Mouse (Mus musculus): ENCODE data around the gene Atrn. TPM values are rescaled to one million over a fixed set of nuclear protein-coding genes. Genes with fewer than 3 reads are reported as not detected.

Atrn gene
- 24.7 and 25.3 TPM in 2 replicates for polyA plus RNA-seq (2014; fragmentation: Nextera tagmentation; extraction: Ambion mirVana)

DNA sequence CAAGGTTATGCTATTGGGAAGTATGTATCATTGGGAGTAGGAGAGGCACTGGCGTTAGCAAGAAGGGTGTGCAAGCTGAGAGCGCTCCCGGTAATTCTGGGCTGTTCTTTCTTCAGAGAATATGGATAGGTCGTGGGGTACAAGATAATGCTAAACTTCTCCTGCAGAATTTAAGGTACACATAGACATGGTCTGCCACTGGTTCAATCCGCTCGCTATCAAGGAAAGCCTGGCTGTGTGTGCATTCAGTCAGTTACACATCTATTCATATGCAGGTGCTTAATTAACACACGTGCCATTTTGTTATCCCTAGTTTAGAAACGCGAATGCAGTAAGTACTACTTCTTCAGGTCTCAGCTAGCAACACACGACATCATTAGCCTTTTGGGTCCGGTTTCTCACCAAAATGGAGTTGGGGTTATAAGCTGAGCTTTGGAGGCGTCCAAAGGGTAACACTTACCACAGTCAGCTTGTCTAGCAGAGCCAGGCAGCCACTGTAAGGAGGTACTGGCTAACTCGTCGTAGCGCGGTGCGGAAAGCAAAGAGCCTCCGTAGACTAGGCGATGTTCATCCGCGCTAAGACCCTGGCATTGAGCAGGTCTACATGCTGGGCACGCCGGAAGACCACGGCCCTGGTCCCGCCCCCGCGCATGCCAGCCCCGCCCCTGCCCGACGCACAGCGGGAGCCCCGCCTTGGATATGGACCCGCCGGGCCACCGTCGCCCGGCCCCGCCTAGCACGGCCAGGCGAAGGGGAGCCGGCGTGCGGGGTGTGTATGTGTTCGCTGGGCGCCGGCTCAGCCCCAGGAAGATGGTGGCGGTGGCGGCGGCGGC lies at the start of gene Atrn, which contains the start of gene 4930402H24Rik:
Gene Atrn, plus strand, starts transcription at position 745 of the 833 bp plus-strand sequence.
Gene 4930402H24Rik, minus strand, starts transcription at position 656 of the 833 bp plus-strand sequence.
- ATAC-seq (ENCODE audit: low read depth), result peak; percentile 98
- WGBS, result 4% methylated on average over 50 of the region's 50 CpGs

DNA sequence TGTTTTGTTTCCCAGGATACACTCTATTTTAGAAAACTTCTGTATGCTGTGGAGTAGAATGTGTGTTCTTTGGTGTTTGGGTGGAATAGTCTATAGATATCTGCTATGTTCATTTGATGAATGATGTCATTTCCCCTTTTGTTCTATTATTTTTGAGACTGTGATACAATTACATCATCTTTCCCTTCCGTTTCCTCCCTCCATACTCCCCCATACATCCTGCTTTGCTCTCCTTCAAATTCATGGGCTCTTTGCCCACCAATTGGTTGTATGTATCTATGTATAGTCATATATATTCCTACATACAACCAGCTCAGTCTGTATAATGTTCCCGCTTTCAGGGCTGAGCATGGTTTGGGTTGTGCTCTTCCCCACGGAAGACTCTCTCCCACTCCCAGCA lies 44.2 kb upstream of the Atrn start:
- ATAC-seq (ENCODE audit: low read depth), result no peak
- H3K27me3 ChIP-seq (ENCODE audit: control insufficient read depth, insufficient read depth, low read length), result no peaks in the 10 kb centered on the region
- 85% methylated on average over 3 of the region's 3 CpGs for WGBS

More for the DNA sequence above, at the start of gene Atrn, which contains the start of gene 4930402H24Rik:
- Histone ChIP-seq H3K36me3 (ENCODE audit: control insufficient read depth, insufficient read depth, low read length) (no peaks in the 10 kb centered on the region), H3K4me3 (ENCODE audit: low read depth, low read length) (peak within 1 kb of the TSS; percentile 98), H3K9me3 (ENCODE audit: control insufficient read depth, low read length) (no peaks in the 10 kb centered on the region), H3K4me2 (ENCODE audit: low read depth, low read length) (peak within 1 kb of the TSS; percentile 84), H3K4me1 (ENCODE audit: control insufficient read depth, insufficient read depth, low read length) (peaks cover 17% of the 10 kb centered on the region), H3K27me3 (ENCODE audit: control insufficient read depth, insufficient read depth, low read length) (no peaks in the 10 kb centered on the region; the same call in 1 of the 2 replicates), H3K9ac (replicated peaks; ENCODE audit: low read depth, low read length) (peak within 1 kb of the TSS; percentile 95), H3K27ac (ENCODE audit: low read depth, low read length) (peak within 1 kb of the TSS; percentile 80)

DNA sequence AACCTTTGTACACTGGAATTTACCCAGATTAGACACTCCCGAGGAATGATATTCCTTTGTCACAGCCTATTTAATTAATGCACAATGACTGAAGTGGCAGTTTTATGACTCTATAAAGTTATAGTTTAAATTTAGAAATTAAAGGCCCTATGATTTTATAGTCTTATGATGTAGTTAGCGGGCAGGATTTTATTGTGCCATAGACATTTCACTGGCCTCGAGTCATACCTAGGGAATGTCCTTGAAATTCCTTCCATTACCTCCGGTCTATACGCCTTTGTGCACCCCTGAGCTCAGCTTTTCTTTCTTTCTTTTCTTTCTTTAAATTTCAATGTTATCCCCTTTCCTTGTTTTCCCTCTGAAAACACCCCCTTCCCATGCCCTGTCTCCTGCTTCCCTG lies 35.4 kb upstream of the Atrn start:
- H3K27me3 ChIP-seq (ENCODE audit: control insufficient read depth, insufficient read depth, low read length), result no peaks in the 10 kb centered on the region
- no peak overlapping the region for H3K4me2 ChIP-seq (ENCODE audit: low read depth, low read length)
- no peak for ATAC-seq (ENCODE audit: low read depth)
- no peaks in the 10 kb centered on the region for H3K9me3 ChIP-seq (ENCODE audit: control insufficient read depth, low read length)
- no peaks in the 10 kb centered on the region for H3K36me3 ChIP-seq (ENCODE audit: control insufficient read depth, insufficient read depth, low read length)
- H3K4me3 ChIP-seq (ENCODE audit: low read depth, low read length), result no peak overlapping the region
- WGBS, result 72% methylated on average over 5 of the region's 5 CpGs
- no peaks in the 10 kb centered on the region for H3K4me1 ChIP-seq (ENCODE audit: control insufficient read depth, insufficient read depth, low read length)
- H3K9ac ChIP-seq (replicated peaks; ENCODE audit: low read depth, low read length), result no peak overlapping the region
- no peak overlapping the region for H3K27ac ChIP-seq (ENCODE audit: low read depth, low read length)

More for the DNA sequence above, 44.2 kb upstream of the Atrn start:
- Histone ChIP-seq H3K4me2 (ENCODE audit: low read depth, low read length) (no peak overlapping the region), H3K4me3 (ENCODE audit: low read depth, low read length) (no peak overlapping the region), H3K27ac (ENCODE audit: low read depth, low read length) (no peak overlapping the region), H3K9ac (replicated peaks; ENCODE audit: low read depth, low read length) (no peak overlapping the region), H3K4me1 (ENCODE audit: control insufficient read depth, insufficient read depth, low read length) (no peaks in the 10 kb centered on the region), H3K9me3 (ENCODE audit: control insufficient read depth, low read length) (no peaks in the 10 kb centered on the region), H3K36me3 (ENCODE audit: control insufficient read depth, insufficient read depth, low read length) (no peaks in the 10 kb centered on the region)

DNA sequence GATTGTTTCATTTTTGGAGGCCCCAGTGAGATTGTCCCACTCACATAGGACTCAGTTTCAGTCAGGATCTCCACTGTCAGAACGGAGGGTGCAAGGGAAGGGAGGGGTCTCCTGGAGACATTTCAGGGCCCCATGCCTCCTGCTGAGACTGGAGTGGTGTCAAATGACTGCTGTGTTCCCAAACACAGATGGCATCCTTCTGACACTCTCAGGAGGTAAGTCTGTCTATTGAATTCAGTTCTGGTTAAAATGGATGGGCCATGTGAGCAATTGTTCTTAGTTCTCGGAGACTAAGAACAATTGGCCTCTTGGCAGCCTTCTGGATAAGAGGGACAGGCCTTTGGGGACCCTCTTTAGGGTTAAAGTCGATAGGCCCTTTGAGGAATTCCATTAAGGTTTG lies 28.9 kb upstream of the Atrn start:
- no peak for ATAC-seq (ENCODE audit: low read depth)
- H3K4me3 ChIP-seq (ENCODE audit: low read depth, low read length), result no peak overlapping the region
- no peaks in the 10 kb centered on the region for H3K4me1 ChIP-seq (ENCODE audit: control insufficient read depth, insufficient read depth, low read length)

DNA sequence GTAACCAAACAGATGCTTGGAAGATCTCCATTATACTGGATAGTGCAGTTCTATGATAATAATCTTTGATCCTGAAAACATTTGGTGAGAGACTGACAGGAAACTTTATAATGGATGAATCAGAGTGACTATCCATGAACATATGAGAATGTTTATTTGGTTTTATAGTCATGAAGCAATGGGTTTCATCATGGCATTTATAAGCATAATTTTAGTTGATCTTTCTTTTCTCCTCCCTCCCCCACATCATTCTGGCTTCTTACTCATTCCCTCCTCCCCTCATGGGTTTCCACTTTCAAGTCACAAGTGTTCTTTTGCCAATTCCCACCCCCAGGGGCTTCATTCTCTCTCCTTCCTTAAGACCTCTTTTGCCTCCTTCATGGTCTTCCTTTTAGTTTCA lies 19.3 kb upstream of the Atrn start:
- H3K4me3 ChIP-seq (ENCODE audit: low read depth, low read length), result no peak overlapping the region
- H3K4me2 ChIP-seq (ENCODE audit: low read depth, low read length), result no peak overlapping the region
- no peaks in the 10 kb centered on the region for H3K4me1 ChIP-seq (ENCODE audit: control insufficient read depth, insufficient read depth, low read length)
- no peaks in the 10 kb centered on the region for H3K9me3 ChIP-seq (ENCODE audit: control insufficient read depth, low read length)
- no peaks in the 10 kb centered on the region for H3K36me3 ChIP-seq (ENCODE audit: control insufficient read depth, insufficient read depth, low read length)
- no peak overlapping the region for H3K27ac ChIP-seq (ENCODE audit: low read depth, low read length)
- ATAC-seq (ENCODE audit: low read depth), result no peak
- no peak overlapping the region for H3K9ac ChIP-seq (replicated peaks; ENCODE audit: low read depth, low read length)
- no peaks in the 10 kb centered on the region for H3K27me3 ChIP-seq (ENCODE audit: control insufficient read depth, insufficient read depth, low read length)

More for the DNA sequence above, 28.9 kb upstream of the Atrn start:
- no peaks in the 10 kb centered on the region for H3K27me3 ChIP-seq (ENCODE audit: control insufficient read depth, insufficient read depth, low read length)
- H3K4me2 ChIP-seq (ENCODE audit: low read depth, low read length), result no peak overlapping the region
- H3K27ac ChIP-seq (ENCODE audit: low read depth, low read length), result no peak overlapping the region
- H3K9ac ChIP-seq (replicated peaks; ENCODE audit: low read depth, low read length), result no peak overlapping the region
- H3K9me3 ChIP-seq (ENCODE audit: control insufficient read depth, low read length), result no peaks in the 10 kb centered on the region
- H3K36me3 ChIP-seq (ENCODE audit: control insufficient read depth, insufficient read depth, low read length), result no peaks in the 10 kb centered on the region
- 37% methylated on average over 3 of the region's 3 CpGs for WGBS

DNA sequence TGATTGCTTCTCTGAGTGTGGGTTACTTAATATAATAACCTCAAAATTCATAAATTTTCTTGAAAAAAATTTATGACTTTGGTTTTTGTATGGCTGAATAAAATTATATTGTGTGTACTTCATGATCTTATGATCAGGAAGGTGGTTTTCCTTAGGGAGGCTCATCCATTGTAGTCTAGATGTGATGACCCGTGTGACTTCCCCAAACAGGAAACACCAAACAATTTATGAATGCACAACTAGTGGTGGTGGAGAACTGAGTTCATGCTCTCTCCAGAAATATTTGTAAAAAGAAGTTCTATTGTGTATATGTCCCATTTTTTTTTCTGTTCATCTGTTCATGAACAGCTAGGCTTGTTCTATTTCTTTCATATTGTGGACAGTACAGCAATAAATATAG lies 18.8 kb upstream of the Atrn start:
- 82% methylated on average over 1 of the region's 1 CpGs for WGBS
- H3K4me1 ChIP-seq (ENCODE audit: control insufficient read depth, insufficient read depth, low read length), result no peaks in the 10 kb centered on the region
- no peaks in the 10 kb centered on the region for H3K27me3 ChIP-seq (ENCODE audit: control insufficient read depth, insufficient read depth, low read length)
- H3K36me3 ChIP-seq (ENCODE audit: control insufficient read depth, insufficient read depth, low read length), result no peaks in the 10 kb centered on the region
- no peak overlapping the region for H3K4me2 ChIP-seq (ENCODE audit: low read depth, low read length)
- H3K9me3 ChIP-seq (ENCODE audit: control insufficient read depth, low read length), result no peaks in the 10 kb centered on the region
- ATAC-seq (ENCODE audit: low read depth), result no peak
- no peak overlapping the region for H3K9ac ChIP-seq (replicated peaks; ENCODE audit: low read depth, low read length)
- H3K27ac ChIP-seq (ENCODE audit: low read depth, low read length), result no peak overlapping the region
- H3K4me3 ChIP-seq (ENCODE audit: low read depth, low read length), result no peak overlapping the region

DNA sequence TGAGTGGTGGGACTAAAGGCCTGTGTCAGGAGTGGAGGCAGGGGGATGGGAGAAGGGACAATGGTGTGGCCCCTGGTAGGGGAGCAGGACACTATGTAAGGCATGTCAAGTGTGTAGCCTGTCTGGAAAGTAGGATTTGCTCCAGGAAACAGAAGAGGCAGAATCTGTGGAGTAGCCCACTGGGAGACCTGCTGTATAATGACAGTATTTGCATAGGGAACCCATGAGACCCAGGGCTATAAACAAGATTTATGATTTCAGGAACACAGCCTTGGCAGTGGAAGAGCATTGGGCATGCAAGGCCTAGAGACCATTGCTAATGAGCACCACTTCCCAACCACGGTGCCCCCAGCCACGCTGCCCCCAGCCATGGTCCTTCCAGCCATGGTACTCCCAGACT lies 9.4 kb upstream of the Atrn start:
- no peaks in the 10 kb centered on the region for H3K36me3 ChIP-seq (ENCODE audit: control insufficient read depth, insufficient read depth, low read length)
- ATAC-seq (ENCODE audit: low read depth), result peak; percentile 85; the same call in 1 of the 2 replicates
- H3K4me1 ChIP-seq (ENCODE audit: control insufficient read depth, insufficient read depth, low read length), result 0 out of 2 replicates have a peak, but pooled peaks cover 4% of the 10 kb centered on the region
- 0 out of 2 replicates have a peak overlapping the region, but pooled peaks have one; percentile 28 for H3K27ac ChIP-seq (ENCODE audit: low read depth, low read length)
- 16% methylated on average over 2 of the region's 2 CpGs for WGBS
- no peak overlapping the region for H3K4me3 ChIP-seq (ENCODE audit: low read depth, low read length)
- no peaks in the 10 kb centered on the region for H3K9me3 ChIP-seq (ENCODE audit: control insufficient read depth, low read length)
- no peak overlapping the region for H3K9ac ChIP-seq (replicated peaks; ENCODE audit: low read depth, low read length)
- H3K27me3 ChIP-seq (ENCODE audit: control insufficient read depth, insufficient read depth, low read length), result no peaks in the 10 kb centered on the region
- H3K4me2 ChIP-seq (ENCODE audit: low read depth, low read length), result no peak overlapping the region

DNA sequence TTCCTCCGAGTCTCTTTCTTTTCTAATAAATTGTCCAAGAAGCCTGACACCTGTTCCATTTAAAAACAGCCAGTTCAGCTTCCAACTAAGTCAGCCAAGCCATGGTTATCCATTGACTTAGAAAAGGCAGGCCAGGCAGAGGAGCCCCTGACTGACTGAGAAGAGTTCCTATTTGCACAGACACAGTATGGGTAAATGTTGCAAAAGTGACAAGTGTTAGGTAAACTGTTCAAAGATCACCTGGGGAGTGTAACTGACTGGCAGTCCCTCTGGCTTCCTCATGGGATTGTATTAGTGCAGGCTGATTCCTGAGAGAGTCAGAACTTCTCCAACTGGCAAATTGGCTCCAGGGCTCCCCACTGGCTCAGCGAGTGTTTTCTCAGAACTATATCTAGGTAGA lies 8.4 kb upstream of the Atrn start:
- Histone ChIP-seq H3K27me3 (ENCODE audit: control insufficient read depth, insufficient read depth, low read length) (no peaks in the 10 kb centered on the region), H3K9ac (replicated peaks; ENCODE audit: low read depth, low read length) (no peak overlapping the region), H3K4me2 (ENCODE audit: low read depth, low read length) (no peak overlapping the region), H3K27ac (ENCODE audit: low read depth, low read length) (no peak overlapping the region), H3K4me3 (ENCODE audit: low read depth, low read length) (no peak overlapping the region), H3K4me1 (ENCODE audit: control insufficient read depth, insufficient read depth, low read length) (0 out of 2 replicates have a peak, but pooled peaks cover 4% of the 10 kb centered on the region), H3K9me3 (ENCODE audit: control insufficient read depth, low read length) (no peaks in the 10 kb centered on the region), H3K36me3 (ENCODE audit: control insufficient read depth, insufficient read depth, low read length) (no peaks in the 10 kb centered on the region)
- WGBS, result 63% methylated on average over 2 of the region's 2 CpGs
- ATAC-seq (ENCODE audit: low read depth), result no peak

DNA sequence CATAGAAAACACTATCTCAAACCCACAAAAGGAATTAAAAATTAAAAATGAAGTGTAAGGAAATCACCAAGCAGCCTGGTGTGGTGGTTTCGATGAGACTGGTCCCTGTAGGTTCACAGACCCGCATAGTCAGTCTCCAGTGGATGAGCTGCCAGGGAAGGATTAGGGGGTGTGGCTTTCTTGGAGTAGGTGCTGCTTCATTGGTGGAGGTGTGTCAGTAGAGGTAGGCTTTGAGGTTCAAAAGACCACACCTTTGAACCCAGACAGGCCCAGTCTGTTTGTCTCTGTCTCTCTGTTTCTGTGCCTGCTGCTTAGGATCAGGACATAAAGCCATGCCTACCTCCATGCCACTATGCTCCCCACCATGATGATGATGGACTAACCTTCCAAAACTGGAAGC lies 7.5 kb upstream of the Atrn start:
- 85% methylated on average over 2 of the region's 2 CpGs for WGBS
- no peak overlapping the region for H3K4me2 ChIP-seq (ENCODE audit: low read depth, low read length)
- H3K4me3 ChIP-seq (ENCODE audit: low read depth, low read length), result no peak overlapping the region
- H3K9ac ChIP-seq (replicated peaks; ENCODE audit: low read depth, low read length), result no peak overlapping the region
- H3K9me3 ChIP-seq (ENCODE audit: control insufficient read depth, low read length), result no peaks in the 10 kb centered on the region
- H3K27ac ChIP-seq (ENCODE audit: low read depth, low read length), result no peak overlapping the region
- H3K27me3 ChIP-seq (ENCODE audit: control insufficient read depth, insufficient read depth, low read length), result no peaks in the 10 kb centered on the region
- no peaks in the 10 kb centered on the region for H3K36me3 ChIP-seq (ENCODE audit: control insufficient read depth, insufficient read depth, low read length)
- ATAC-seq (ENCODE audit: low read depth), result no peak
- H3K4me1 ChIP-seq (ENCODE audit: control insufficient read depth, insufficient read depth, low read length), result 0 out of 2 replicates have a peak, but pooled peaks cover 4% of the 10 kb centered on the region

Data from neural tube, embryonic 14.5 days (tissue).